Mouse (Mus musculus) neural tube, embryonic 12.5 days (tissue): ENCODE data around the gene Slc24a5. TPM values are rescaled to one million over a fixed set of nuclear protein-coding genes. Genes with fewer than 3 reads are reported as not detected.
"Not testable (repeated sequence)": the region's sequence is repeated elsewhere in the genome, so short reads cannot be mapped to it uniquely, and the experiment has no call there.

Source experiments
- ATAC-seq: fragments of 200-750 bp; cut with Nextera tagmentation; 2 replicates; pipeline ENCODE4 v1.8.0; 2017; ENCODE audit warnings: low read depth, mild to moderate bottlenecking, moderate TSS enrichment, moderate library complexity; ENCODE audit not compliant: low FRiP score
- H3K27ac ChIP-seq: fragments of 300-500 bp; sonication (generic); 2 replicates; pipeline ENCODE4 v1.5.1; 2016
- H3K27me3 ChIP-seq: fragments of 300-500 bp; sonication (generic); replicated peaks from 2 replicates; pipeline ENCODE4 v1.6.1; 2016; ENCODE audit warnings: mild to moderate bottlenecking
- H3K36me3 ChIP-seq: fragments of 300-500 bp; sonication (generic); 2 replicates; pipeline ENCODE4 v1.6.1; 2016; ENCODE audit warnings: mild to moderate bottlenecking
- H3K4me1 ChIP-seq: fragments of 300-500 bp; sonication (generic); 2 replicates; pipeline ENCODE4 v1.6.1; 2016
- H3K4me2 ChIP-seq: fragments of 300-500 bp; sonication (generic); replicated peaks from 2 replicates; pipeline ENCODE4 v1.6.1; 2016; ENCODE audit warnings: mild to moderate bottlenecking
- H3K4me3 ChIP-seq: fragments of 300-500 bp; sonication (generic); 2 replicates; pipeline ENCODE4 v1.5.1; 2016
- H3K9ac ChIP-seq: fragments of 300-500 bp; sonication (generic); 2 replicates; pipeline ENCODE4 v1.6.1; 2016; ENCODE audit warnings: mild to moderate bottlenecking
- H3K9me3 ChIP-seq: fragments of 300-500 bp; sonication (generic); 2 replicates; pipeline ENCODE4 v1.6.1; 2016; ENCODE audit warnings: mild to moderate bottlenecking
- WGBS: fragments of 180-500 bp; shearing (Covaris S2); methylation state at CpG from one replicate; pipeline ENCODE4 v1.1.7; 2016; 5-methylcytosine and 5-hydroxymethylcytosine counted together
- polyA plus RNA-seq: library from polyadenylated mRNA; unstranded; fragments of >200 nt; fragmentation: Nextera tagmentation; extraction: Ambion mirVana; gene quantifications from 2 replicates; pipeline ENCODE4 v1.2.1, GENCODE M21; 2016

Gene Slc24a5
- polyA plus RNA-seq, 1 experiment from 2014 or later: 3.2 TPM

DNA sequence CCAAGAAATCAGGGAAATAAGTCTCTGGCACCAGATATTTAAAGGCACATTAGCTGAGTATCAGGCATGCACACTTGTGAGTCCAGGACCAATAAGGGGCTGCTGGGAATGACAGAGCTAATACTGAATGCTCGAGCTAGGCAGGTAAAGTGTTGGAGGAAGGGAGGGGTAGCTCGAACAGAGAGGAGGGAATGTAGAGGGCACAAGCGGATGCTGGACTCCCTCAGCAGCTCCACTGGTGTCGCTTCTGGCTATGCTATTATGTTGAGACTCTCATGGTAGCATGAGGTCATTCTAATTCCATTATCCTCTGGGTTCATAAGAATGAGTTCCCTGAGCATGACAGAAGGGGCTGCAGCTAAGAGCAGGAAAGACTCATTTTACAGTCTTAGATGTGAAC, 5.0 kb upstream of the Slc24a5 start:
- H3K27ac ChIP-seq: no peak overlapping the region
- H3K4me3 ChIP-seq: no peak overlapping the region
- no peak overlapping the region for H3K9ac ChIP-seq
- H3K4me2 ChIP-seq: no peak overlapping the region
- WGBS: 71% methylated on average over 4 of the region's 4 CpGs
- no peaks in the 10 kb centered on the region for H3K9me3 ChIP-seq
- no peak for ATAC-seq
- H3K4me1 ChIP-seq: no peaks in the 10 kb centered on the region
- no peaks in the 10 kb centered on the region for H3K36me3 ChIP-seq
- no peaks in the 10 kb centered on the region for H3K27me3 ChIP-seq

DNA sequence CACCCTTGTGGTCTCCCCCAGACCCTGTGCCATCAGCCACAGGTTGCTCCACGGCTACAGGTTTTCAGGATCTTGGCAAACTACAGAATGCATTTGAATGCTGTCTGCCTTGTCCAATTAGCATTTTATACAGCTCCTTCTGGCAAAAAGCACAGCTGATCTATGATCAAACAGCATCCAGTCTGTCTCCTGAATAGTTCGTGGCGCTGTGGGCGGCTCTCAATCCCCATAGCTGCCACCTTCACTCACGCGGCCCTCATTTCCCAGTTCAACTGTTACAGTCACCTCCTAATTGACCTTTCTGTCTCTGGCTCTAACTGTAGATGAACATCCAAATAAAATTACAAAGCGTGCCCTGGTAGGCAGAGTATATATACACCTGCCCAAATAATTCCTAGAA, 551 bp upstream of the Slc24a5 start:
- no peak overlapping the region for H3K4me2 ChIP-seq
- no peaks in the 10 kb centered on the region for H3K9me3 ChIP-seq
- no peaks in the 10 kb centered on the region for H3K4me1 ChIP-seq
- H3K27me3 ChIP-seq: no peaks in the 10 kb centered on the region
- H3K27ac ChIP-seq: no peak overlapping the region
- ATAC-seq: no peak
- peaks cover 6% of the 10 kb centered on the region; the same call in 1 of the 2 replicates for H3K36me3 ChIP-seq
- H3K9ac ChIP-seq: no peak overlapping the region
- 89% methylated on average over 7 of the region's 7 CpGs for WGBS
- H3K4me3 ChIP-seq: no peak overlapping the region

DNA sequence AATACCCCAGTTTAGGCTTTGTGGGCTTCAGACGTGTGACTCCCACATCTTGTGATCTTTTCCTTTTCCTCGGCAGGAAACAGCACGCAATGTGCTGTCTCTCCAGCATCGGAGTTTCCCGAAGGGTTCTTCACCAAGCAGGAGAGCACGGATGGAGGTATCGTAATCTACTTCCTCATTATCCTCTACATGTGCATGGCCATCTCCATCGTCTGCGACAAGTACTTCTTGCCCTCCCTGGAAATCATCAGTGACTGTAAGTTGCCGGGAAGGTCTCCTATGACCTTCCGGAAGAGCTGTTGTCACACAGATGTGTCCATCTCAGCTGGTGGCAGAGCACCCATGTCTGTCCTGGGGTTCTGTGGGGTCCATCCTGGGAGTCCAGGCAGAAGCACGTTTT, 772 bp downstream of the Slc24a5 start:
- ATAC-seq: no peak

DNA sequence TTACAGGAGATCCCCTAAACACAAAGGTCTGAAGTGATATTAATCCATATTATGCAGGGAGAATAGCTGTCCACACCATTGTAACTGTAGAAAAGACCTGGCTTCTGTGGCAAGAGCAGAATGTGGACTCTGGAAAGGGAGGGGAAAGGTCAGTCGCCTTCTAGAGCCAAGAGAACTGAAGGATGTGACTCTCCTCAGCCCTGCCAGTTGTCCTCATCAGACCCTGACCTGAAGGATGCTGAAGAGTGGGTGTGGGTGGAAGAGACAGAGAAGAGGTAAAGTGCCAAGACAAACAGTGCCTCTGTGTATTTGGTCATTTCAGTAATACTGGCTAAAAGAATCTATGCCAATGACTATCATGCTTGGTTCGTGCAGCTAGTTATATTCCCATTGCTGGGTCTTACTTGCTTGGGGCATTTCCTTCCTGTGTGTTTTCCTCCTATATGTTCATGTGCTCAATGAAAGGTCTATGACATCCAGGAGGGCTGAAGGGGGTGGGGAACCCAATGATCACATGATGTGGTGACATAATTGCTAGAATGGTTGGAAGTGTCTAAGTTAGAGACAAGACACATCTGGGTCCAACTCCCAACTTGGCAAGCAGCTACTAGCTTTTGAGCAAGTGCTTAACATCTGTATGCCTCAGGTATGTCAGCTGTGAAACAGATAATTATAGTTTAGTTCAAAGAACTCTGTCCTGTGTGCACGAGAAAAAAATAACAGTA, 5.3 kb downstream of the Slc24a5 start:
- peaks cover 6% of the 10 kb centered on the region; the same call in 1 of the 2 replicates for H3K36me3 ChIP-seq
- no peaks in the 10 kb centered on the region for H3K27me3 ChIP-seq
- no peak for ATAC-seq
- WGBS: 89% methylated on average over 3 of the region's 3 CpGs
- no peak overlapping the region for H3K4me2 ChIP-seq
- no peak overlapping the region for H3K4me3 ChIP-seq
- H3K9me3 ChIP-seq: no peaks in the 10 kb centered on the region
- H3K4me1 ChIP-seq: no peaks in the 10 kb centered on the region
- H3K9ac ChIP-seq: no peak overlapping the region
- no peak overlapping the region for H3K27ac ChIP-seq

More for the DNA sequence above, 772 bp downstream of the Slc24a5 start:
- no peaks in the 10 kb centered on the region for H3K27me3 ChIP-seq
- H3K27ac ChIP-seq: no peak overlapping the region
- H3K4me2 ChIP-seq: no peak overlapping the region
- H3K36me3 ChIP-seq: peaks cover 6% of the 10 kb centered on the region; the same call in 1 of the 2 replicates
- no peak overlapping the region for H3K4me3 ChIP-seq
- WGBS: 93% methylated on average over 12 of the region's 12 CpGs
- H3K4me1 ChIP-seq: no peaks in the 10 kb centered on the region
- no peaks in the 10 kb centered on the region for H3K9me3 ChIP-seq
- H3K9ac ChIP-seq: no peak overlapping the region

DNA sequence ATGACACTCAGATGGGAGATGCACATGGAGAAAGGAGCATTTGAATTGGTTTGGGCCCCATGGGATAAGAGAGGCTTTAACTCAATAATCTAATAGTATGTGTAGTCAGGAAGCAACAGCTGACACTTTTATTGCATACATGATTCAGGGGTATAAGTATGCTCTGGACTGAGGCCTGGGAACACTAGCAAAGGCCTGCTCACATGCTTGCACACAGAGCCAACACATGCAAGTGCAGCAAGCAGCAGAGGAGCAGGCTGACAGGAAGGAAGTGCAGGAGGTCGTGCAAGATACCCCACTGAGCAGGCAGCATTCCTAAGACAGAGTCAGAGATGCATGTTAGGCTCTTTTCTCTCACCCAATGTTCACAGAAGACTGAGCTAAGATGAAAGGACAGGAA, 16.0 kb downstream of the Slc24a5 start:
- no peaks in the 10 kb centered on the region for H3K27me3 ChIP-seq
- H3K36me3 ChIP-seq: peaks cover 22% of the 10 kb centered on the region
- H3K4me1 ChIP-seq: no peaks in the 10 kb centered on the region; the same call in 1 of the 2 replicates
- ATAC-seq: no peak
- no peaks in the 10 kb centered on the region for H3K9me3 ChIP-seq
- H3K4me3 ChIP-seq: no peak overlapping the region
- 3% methylated on average over 1 of the region's 1 CpGs for WGBS
- H3K4me2 ChIP-seq: no peak overlapping the region
- 0 out of 2 replicates have a peak overlapping the region, but pooled peaks have one; percentile 12 for H3K27ac ChIP-seq
- H3K9ac ChIP-seq: no peak overlapping the region

DNA sequence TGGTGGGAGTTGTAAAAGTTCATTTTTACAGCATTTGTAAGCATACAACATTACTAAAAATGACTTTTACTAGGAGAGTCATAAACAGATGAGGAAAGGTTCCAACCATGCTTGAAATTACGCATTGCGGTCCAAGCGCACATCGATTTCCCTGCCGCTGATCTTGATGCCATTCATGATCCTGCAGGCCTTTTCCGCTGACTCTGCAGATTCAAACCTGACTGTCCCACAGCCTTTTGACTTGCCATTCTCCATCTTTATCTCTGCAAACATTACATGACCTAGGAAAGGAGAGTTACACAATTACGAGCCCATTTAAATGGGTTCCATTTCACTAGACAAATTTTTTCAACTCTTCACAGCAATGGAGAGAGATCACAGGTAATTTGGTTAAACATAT, 20.8 kb downstream of the Slc24a5 start:
- peaks cover 32% of the 10 kb centered on the region for H3K36me3 ChIP-seq

DNA sequence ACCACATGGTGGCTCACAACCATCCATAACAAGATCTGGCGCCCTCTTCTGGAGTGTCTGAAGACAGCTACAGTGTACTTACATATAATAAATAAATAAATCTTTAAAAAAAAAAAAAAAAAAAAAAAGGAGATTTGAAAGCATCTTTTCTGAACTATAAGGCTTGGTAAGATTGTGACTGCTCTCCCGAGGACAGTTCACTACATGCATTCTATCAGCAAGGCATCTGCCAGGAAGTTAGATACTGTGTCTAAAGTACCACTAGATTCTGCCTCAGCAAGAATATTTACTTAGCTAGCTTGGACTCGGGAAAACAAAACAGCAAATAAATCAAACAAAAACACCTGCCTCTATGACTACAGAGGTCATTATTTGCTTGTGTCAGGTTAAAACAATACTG, 24.2 kb downstream of the Slc24a5 start:
- WGBS: 75% methylated on average over 3 of the region's 3 CpGs

More for the DNA sequence above, 20.8 kb downstream of the Slc24a5 start:
- Histone ChIP-seq H3K9ac (no peak overlapping the region), H3K27me3 (no peaks in the 10 kb centered on the region), H3K27ac (no peak overlapping the region), H3K9me3 (no peaks in the 10 kb centered on the region), H3K4me3 (no peak overlapping the region), H3K4me1 (no peaks in the 10 kb centered on the region), H3K4me2 (no peak overlapping the region)
- ATAC-seq: no peak
- 93% methylated on average over 7 of the region's 7 CpGs for WGBS

DNA sequence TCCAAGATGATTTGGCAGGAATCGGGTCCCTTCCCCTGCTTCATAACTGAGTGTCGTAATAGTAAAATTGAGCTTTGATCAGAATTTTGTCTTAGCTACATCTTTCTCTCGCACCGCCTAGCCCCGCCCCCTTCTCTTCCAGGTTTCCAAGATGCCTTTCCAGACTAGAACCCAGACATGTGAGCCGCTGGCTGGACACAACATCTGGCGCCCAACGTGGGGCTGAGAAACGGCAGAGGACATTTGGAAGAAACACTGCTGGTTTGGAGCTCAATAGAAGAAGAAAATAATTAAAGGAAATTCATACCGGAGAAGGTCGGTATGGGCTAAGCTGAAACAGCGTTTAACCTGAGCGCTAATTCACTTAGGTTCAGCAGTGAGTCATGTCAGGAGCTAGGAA, 36.6 kb downstream of the Slc24a5 start:
- not testable (repeated sequence) for H3K9ac ChIP-seq, H3K9me3 ChIP-seq, H3K4me2 ChIP-seq, H3K4me3 ChIP-seq, H3K4me1 ChIP-seq, H3K27me3 ChIP-seq, H3K27ac ChIP-seq, ATAC-seq
- peaks cover 47% of the 10 kb centered on the region for H3K36me3 ChIP-seq
- 96% methylated on average over 13 of the region's 13 CpGs for WGBS

More for the DNA sequence above, 24.2 kb downstream of the Slc24a5 start:
- not testable (repeated sequence) for H3K9ac ChIP-seq, ATAC-seq, H3K4me3 ChIP-seq, H3K4me2 ChIP-seq, H3K27me3 ChIP-seq, H3K9me3 ChIP-seq, H3K4me1 ChIP-seq, H3K27ac ChIP-seq
- H3K36me3 ChIP-seq: peaks cover 39% of the 10 kb centered on the region

DNA sequence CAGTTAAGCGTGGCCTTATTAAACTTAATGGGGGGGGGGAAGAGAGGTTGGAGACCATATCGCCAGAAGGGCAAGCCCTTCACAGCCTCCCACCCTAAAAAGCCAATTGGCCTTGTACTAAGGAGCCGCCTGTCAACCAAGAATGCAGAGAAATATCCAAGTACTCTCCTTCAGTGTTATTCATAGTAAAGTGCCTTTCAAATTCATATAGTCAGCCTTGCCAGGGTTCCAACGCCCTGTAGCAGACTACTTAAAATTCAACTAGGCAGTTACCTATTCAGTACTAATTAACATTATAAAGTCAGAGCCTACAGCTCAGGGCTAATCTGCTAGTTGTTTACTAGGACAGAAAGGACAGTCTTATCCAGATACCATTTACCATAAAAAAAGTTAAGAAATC, 38.6 kb downstream of the Slc24a5 start:
- H3K27me3 ChIP-seq, H3K4me3 ChIP-seq, H3K9me3 ChIP-seq, H3K4me1 ChIP-seq, H3K9ac ChIP-seq, ATAC-seq, H3K27ac ChIP-seq, H3K4me2 ChIP-seq: not testable (repeated sequence)
- WGBS: 89% methylated on average over 4 of the region's 4 CpGs
- peaks cover 42% of the 10 kb centered on the region for H3K36me3 ChIP-seq

DNA sequence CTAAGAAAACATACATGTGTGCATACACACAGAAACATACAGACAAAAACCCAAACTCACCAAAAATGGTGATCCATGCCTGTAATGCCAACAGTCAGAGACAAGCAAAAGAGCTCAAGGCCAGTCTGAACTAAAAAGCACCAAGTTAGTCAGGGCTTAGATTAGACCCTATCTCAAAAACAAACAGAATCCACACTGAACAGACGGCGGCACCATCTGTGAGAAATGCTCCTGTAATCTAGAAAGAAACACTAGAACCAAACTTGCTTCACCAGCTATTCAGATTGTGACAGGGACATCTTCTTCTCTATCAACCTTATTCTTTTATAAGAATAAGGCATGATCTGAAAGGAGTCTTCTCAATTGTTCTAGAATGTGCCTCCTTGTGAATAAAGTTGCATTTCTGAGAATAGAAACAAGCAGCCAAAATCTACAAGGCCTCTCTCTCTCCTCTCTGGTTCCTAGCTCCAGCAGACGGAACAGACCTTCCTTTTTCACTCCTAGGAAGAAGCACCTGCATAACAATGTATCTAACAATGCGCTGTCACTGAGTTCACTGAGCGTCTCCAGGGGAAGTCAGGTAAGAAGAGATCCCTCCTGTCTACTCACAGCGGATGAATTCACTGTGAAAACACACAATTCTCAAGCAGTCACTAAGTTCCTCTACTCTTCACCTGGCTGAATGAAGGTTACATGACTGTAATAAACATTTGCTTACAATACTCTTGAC, 51.6 kb downstream of the Slc24a5 start:
- H3K4me3 ChIP-seq: no peak overlapping the region
- peaks cover 11% of the 10 kb centered on the region; the same call in 1 of the 2 replicates for H3K36me3 ChIP-seq
- H3K27me3 ChIP-seq: no peaks in the 10 kb centered on the region
- peaks cover 22% of the 10 kb centered on the region for H3K4me1 ChIP-seq
- no peaks in the 10 kb centered on the region for H3K9me3 ChIP-seq
- ATAC-seq: no peak
- no peak overlapping the region for H3K9ac ChIP-seq
- 0 out of 2 replicates have a peak overlapping the region, but pooled peaks have one; percentile 12 for H3K4me2 ChIP-seq
- no peak overlapping the region for H3K27ac ChIP-seq
- 80% methylated on average over 6 of the region's 6 CpGs for WGBS

DNA sequence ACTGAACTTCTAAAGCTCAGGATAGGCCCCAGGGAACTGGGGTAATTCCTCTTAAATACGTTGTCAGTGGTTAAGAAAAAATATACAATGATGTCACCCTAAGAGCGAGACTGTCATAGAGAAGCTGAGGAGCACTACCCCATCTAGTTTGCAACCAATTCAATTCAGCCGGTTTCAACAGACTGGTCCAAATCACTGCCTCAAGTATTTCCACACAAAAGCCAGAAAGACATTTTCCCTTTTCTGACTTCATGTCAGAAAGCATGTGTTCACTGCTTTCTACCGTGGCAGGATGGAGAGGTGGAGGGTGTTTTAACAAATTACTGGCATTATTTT, 54.3 kb downstream of the Slc24a5 start:
- H3K9me3 ChIP-seq: no peaks in the 10 kb centered on the region
- H3K4me1 ChIP-seq: peaks cover 22% of the 10 kb centered on the region
- H3K36me3 ChIP-seq: no peaks in the 10 kb centered on the region
- no peak overlapping the region for H3K27ac ChIP-seq
- peak overlapping the region; percentile 90 for H3K4me3 ChIP-seq
- WGBS: 11% methylated on average over 4 of the region's 4 CpGs
- peak overlapping the region; percentile 97 for H3K9ac ChIP-seq
- ATAC-seq: peak; percentile 19; the same call in 1 of the 2 replicates
- no peaks in the 10 kb centered on the region for H3K27me3 ChIP-seq
- peak overlapping the region; percentile 68 for H3K4me2 ChIP-seq

DNA sequence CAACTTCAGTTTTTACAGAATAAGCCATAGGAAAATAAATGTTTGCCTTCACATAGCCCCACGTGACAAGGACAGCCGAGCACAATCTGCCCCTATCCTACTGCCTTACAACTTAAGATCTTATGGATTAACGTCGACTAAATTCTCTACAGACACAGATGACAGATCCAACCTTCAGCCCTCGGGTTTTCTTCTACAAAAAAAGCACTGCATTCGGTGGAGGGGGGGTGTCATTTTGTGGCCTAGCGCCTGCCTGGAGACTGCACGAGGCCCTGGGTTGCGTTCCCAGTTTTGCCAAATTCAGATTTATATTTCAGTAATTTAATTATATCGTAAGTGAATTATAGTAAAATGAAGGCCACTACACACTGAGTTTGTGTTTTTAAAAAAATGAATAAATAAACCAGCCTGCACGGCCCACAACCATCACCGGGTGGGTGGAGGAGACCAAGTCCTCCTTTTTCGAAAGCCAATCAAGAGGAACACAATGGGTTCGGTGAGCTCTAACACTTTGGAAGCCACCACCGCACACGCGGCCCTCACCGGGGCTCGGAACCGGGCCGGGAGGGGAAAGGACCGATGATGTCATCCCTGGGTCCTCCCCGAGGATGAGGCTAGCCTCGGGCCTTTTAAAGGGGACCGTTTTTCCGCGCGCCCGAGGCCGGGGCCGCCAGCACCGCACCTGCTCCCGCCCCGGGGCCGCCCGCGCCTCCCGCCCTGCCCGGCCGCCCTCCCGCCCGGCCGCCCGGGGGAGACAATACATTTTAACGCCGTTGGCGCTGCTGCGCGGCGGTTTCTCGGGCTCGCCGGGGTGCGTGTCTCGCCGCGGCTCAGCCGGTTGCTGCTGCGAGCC, 54.9 kb downstream of the Slc24a5 start:
- peak overlapping the region; percentile 68 for H3K4me2 ChIP-seq
- H3K27ac ChIP-seq: peak overlapping the region; percentile 81
- WGBS: under 1% methylated on average over 59 of the region's 59 CpGs
- peaks cover 22% of the 10 kb centered on the region for H3K4me1 ChIP-seq
- no peaks in the 10 kb centered on the region for H3K27me3 ChIP-seq
- peak overlapping the region; percentile 97 for H3K9ac ChIP-seq
- H3K36me3 ChIP-seq: no peaks in the 10 kb centered on the region
- no peaks in the 10 kb centered on the region for H3K9me3 ChIP-seq
- H3K4me3 ChIP-seq: peak overlapping the region; percentile 90
- ATAC-seq: peak; percentile 81
